Mouse (Mus musculus): Measurements from ENCODE around the gene Olfr212. TPM values are rescaled to one million over a fixed set of nuclear protein-coding genes. Genes with fewer than 3 reads are reported as not detected.

The Olfr212 gene
- not detected for polyA plus RNA-seq (2014; fragmentation: Illumina TruSeq; extraction: RNeasy Lipid Tissue Mini Kit (QIAGEN cat#74804); ENCODE audit: low read depth, low replicate concordance)

DNA sequence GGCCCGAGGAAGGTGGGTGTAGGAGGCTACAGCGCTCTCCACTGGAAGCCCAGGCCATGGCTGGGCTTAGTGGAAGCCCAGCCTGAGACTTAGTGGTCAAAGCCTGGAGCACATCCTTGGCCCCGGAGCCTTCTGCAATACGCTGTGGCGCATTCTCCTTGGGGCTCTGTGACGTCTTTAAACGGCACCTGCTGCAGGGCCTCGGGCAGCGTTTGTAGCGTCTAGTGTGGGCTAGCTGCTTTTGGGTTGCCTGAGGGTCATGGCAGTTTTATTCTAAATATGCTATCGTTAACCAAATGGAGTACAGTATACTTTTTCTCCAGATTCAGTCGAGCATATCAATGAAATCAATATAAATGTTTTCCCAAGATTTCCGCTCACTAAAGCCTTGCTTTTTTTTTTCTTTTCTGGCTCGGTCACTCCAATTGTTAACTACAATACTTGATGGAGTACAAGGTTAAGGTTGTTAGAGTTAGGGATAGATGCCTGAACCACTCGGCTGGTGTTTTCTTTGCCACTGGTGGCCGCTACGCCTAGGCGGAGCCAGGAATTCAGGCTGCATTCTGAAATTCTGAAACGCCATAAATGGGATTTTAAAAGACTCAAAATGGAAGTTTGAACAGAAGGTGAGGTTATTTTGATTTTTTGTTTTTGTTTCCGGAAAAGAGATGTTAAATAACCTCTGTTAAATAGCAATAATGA is at the start of gene Olfr212:
Gene Olfr212 (plus strand): TSS at position 215 of the 702 bp plus-strand sequence.

DNA sequence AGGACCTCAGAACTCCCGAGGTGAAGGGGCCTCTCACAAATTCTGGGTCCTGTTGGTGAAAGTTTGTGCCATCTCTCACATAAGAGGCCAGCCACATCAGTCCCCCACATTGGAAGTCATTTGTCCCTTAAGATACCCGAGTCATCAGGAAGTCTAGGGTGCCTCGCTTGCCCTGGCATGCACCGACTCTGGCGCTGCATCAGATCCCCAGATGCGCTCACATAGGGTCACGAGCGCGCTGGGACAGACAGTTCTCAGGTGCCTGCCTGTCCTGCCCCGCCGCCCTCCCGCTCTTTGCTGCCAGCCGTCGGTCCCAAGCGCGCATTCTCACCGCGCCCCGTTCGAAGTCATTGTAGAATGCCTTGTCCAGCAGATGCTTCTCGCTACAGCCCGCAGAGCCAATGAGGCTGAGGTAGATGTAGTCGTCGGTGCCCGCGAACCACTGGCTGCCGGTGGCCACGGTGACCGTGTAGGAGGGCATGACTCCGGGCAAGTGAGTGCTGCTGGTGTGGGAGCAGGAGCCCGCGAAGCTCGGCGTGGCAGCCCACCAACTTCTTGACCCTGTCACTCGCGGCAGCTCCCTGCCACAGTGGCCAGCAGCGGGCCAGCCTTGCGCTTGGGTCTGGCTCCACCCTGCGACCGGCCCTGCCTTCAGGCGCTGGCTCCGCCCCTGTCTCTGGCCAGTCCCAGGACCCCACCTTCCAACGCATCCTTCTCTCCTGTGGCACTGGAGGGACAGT is 45.6 kb upstream of the Olfr212 start, which contains the start of gene Alox5:
Gene Alox5 (minus strand): TSS at position 635 of the 740 bp plus-strand sequence.

DNA sequence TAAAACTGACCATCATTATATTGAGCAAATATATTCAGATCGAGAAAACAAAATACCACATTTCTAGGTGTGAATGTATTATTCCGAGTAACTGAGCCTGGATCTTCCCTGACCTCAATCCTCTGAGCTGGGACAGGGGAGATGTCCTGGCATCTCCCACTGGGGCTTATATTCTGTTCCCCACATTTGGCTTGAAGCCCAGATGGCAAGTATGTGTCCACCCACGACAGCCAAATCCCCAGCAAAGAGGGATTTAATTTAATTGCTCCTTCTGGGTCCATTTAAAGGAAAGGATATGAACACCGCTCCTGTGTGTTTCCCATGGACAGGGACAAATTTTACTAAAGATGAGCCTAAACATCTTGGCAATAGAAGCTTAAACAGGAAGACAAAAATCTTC is 17.5 kb upstream of the Olfr212 start, which contains the start of gene Olfr211:
Gene Olfr211 (plus strand): TSS at position 301 of the 400 bp plus-strand sequence.

DNA sequence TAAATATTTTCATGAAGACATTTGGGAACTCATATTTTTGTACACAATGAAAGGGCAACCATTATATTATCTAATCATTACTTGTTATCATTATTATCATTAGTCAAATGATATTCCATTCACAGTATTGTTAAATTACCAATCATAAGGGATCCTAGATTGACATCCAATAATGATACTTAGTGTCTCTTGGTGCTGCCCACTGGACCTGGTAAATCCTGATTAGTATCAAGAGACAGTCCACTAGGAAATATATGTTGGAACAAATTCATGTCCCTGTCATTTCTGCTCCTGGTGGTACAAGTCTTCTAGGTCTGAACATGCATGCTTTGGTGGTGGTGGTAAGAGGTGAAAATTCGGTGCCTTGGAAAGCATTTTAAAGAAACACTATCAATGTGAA is 31.8 kb downstream of the Olfr212 start, which contains the start of gene Olfr213:
Gene Olfr213 (plus strand): TSS at position 301 of the 400 bp plus-strand sequence.

DNA sequence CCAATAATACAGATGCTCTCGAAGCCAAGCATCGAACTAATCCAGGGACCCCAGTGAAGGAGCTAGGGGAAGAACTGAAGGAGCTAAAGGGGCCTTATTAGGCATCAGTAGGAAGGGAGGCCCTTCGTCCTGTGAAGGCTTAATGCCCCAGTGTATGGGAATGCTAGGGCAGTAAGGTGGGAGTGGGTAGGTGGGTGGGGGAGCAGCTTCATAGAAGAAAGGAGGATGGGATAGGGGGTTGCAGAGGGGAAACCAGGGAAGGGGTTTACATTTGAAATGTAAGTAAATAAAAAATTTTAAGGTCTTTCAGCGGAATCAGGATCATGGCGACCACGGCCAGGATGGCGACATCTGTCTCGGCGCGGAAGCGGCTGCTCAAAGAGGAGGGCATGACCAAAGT is 44.5 kb downstream of the Olfr212 start, which contains the start of gene Gm5580:
Gene Gm5580 (plus strand): TSS at position 301 of the 400 bp plus-strand sequence.

DNA sequence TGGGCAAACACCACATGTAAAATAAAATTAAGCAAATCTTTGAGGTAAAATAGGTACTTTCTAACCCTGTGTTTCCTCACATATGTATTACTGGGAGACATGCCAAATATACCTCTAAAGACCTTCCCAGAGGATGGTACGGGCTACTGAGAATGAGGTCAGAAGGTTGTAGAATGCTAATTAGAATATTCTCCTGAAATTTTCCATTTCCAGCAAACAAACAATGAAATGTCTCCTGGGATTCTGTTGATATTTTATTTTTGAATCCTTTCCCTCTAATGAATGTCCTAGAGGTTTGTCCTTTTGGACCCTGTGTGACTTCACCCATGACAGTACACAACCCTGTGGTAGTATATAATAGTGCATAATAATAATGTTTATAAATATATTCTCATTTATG is 47.6 kb downstream of the Olfr212 start, which contains the start of gene Olfr214:
Gene Olfr214 (plus strand): TSS at position 301 of the 400 bp plus-strand sequence.

Other genes with a start within 250 kb of the Olfr212 start
- gene Zfand4, start 242.3 kb upstream of the Olfr212 start, polyA plus RNA-seq (2014; fragmentation: Illumina TruSeq; extraction: RNeasy Lipid Tissue Mini Kit (QIAGEN cat#74804); ENCODE audit: low read depth, low replicate concordance): 30.7 TPM
- gene March8, start 168.5 kb upstream of the Olfr212 start, polyA plus RNA-seq (2014; fragmentation: Illumina TruSeq; extraction: RNeasy Lipid Tissue Mini Kit (QIAGEN cat#74804); ENCODE audit: low read depth, low replicate concordance): 93.8 TPM
- gene Alox5, start 45.3 kb upstream of the Olfr212 start, polyA plus RNA-seq (2014; fragmentation: Illumina TruSeq; extraction: RNeasy Lipid Tissue Mini Kit (QIAGEN cat#74804); ENCODE audit: low read depth, low replicate concordance): not detected
- gene Olfr211, start 17.4 kb upstream of the Olfr212 start, polyA plus RNA-seq (2014; fragmentation: Illumina TruSeq; extraction: RNeasy Lipid Tissue Mini Kit (QIAGEN cat#74804); ENCODE audit: low read depth, low replicate concordance): not detected
- not detected for gene Olfr213, start 31.9 kb downstream of the Olfr212 start, polyA plus RNA-seq (2014; fragmentation: Illumina TruSeq; extraction: RNeasy Lipid Tissue Mini Kit (QIAGEN cat#74804); ENCODE audit: low read depth, low replicate concordance)
- gene Gm5580, start 44.6 kb downstream of the Olfr212 start, polyA plus RNA-seq (2014; fragmentation: Illumina TruSeq; extraction: RNeasy Lipid Tissue Mini Kit (QIAGEN cat#74804); ENCODE audit: low read depth, low replicate concordance): not detected
- not detected for gene Olfr214, start 47.7 kb downstream of the Olfr212 start, polyA plus RNA-seq (2014; fragmentation: Illumina TruSeq; extraction: RNeasy Lipid Tissue Mini Kit (QIAGEN cat#74804); ENCODE audit: low read depth, low replicate concordance)
- not detected for gene Olfr215, start 77.7 kb downstream of the Olfr212 start, polyA plus RNA-seq (2014; fragmentation: Illumina TruSeq; extraction: RNeasy Lipid Tissue Mini Kit (QIAGEN cat#74804); ENCODE audit: low read depth, low replicate concordance)
- gene Zfp422, start 122.5 kb downstream of the Olfr212 start, polyA plus RNA-seq (2014; fragmentation: Illumina TruSeq; extraction: RNeasy Lipid Tissue Mini Kit (QIAGEN cat#74804); ENCODE audit: low read depth, low replicate concordance): 27.9 TPM
- 11.9 TPM for gene Depp1, start 144.1 kb downstream of the Olfr212 start, polyA plus RNA-seq (2014; fragmentation: Illumina TruSeq; extraction: RNeasy Lipid Tissue Mini Kit (QIAGEN cat#74804); ENCODE audit: low read depth, low replicate concordance)
- gene Rassf4, start 167.4 kb downstream of the Olfr212 start, polyA plus RNA-seq (2014; fragmentation: Illumina TruSeq; extraction: RNeasy Lipid Tissue Mini Kit (QIAGEN cat#74804); ENCODE audit: low read depth, low replicate concordance): 2.1 TPM
- gene Tmem72, start 210.4 kb downstream of the Olfr212 start, polyA plus RNA-seq (2014; fragmentation: Illumina TruSeq; extraction: RNeasy Lipid Tissue Mini Kit (QIAGEN cat#74804); ENCODE audit: low read depth, low replicate concordance): not detected